Mouse (Mus musculus): ENCODE results near the gene 4931428L18Rik. TPM values are rescaled to one million over a fixed set of nuclear protein-coding genes. Genes with fewer than 3 reads are reported as not detected.

The 4931428L18Rik gene
- polyA plus RNA-seq, 1 experiment, result 1.0 TPM

DNA sequence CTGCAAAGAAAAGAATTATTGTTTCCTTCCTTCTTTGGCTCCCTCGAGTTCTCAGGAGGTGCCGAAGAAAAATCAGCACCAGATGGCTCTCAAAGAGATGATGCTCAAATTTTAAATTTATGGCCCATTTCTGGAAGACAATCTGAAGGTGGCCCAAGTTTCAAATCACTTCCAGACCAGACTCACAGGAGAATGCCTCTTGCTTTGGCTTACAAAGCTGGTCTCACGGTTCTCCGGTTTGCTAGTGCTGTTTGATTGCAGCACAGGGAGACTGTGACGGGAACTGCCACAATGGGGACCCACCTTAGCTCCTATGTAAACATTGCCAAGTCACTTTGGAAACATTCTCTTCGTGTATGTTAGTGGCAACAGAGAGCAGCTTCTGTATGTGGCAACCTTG, 72.8 kb downstream of the 4931428L18Rik start:
- TF ChIP-seq POLR2A (IDR thresholded peaks at IDR 0.05; ENCODE audit: insufficient read depth, low read length), result no peak
- TF ChIP-seq CTCF (IDR thresholded peaks at IDR 0.05; ENCODE audit: low read depth, low read length), result no peak
- no peak for TF ChIP-seq EP300 (IDR thresholded peaks at IDR 0.05; ENCODE audit: insufficient read depth, low read depth, low read length)
- no peak overlapping the region for H3K27ac ChIP-seq (ENCODE audit: insufficient read depth, low read length)
- no peak overlapping the region for H3K4me3 ChIP-seq (ENCODE audit: low read depth, low read length)
- no peaks in the 10 kb centered on the region for H3K27me3 ChIP-seq (ENCODE audit: control insufficient read depth, insufficient read depth, low read length, poor library complexity, severe bottlenecking)
- no peaks in the 10 kb centered on the region for H3K36me3 ChIP-seq (ENCODE audit: control insufficient read depth, insufficient read depth, low read length, poor library complexity, severe bottlenecking)
- no peaks in the 10 kb centered on the region for H3K4me1 ChIP-seq (ENCODE audit: control insufficient read depth, insufficient read depth, low read length)
- H3K9ac ChIP-seq (ENCODE audit: low read depth, poor library complexity, severe bottlenecking), result no peak overlapping the region
- no peaks in the 10 kb centered on the region for H3K9me3 ChIP-seq (replicated peaks; ENCODE audit: control insufficient read depth, insufficient read depth, low read length, poor library complexity, severe bottlenecking)

GRCm38 (mm10) chr1:31143571-31143970, 78.9 kb downstream of the 4931428L18Rik start:
- no peak overlapping the region for H3K4me3 ChIP-seq (ENCODE audit: low read depth, low read length)
- no peak for TF ChIP-seq POLR2A (IDR thresholded peaks at IDR 0.05; ENCODE audit: insufficient read depth, low read length)
- no peak for TF ChIP-seq EP300 (IDR thresholded peaks at IDR 0.05; ENCODE audit: insufficient read depth, low read depth, low read length)
- TF ChIP-seq CTCF (IDR thresholded peaks at IDR 0.05; ENCODE audit: low read depth, low read length), result no peak

DNA sequence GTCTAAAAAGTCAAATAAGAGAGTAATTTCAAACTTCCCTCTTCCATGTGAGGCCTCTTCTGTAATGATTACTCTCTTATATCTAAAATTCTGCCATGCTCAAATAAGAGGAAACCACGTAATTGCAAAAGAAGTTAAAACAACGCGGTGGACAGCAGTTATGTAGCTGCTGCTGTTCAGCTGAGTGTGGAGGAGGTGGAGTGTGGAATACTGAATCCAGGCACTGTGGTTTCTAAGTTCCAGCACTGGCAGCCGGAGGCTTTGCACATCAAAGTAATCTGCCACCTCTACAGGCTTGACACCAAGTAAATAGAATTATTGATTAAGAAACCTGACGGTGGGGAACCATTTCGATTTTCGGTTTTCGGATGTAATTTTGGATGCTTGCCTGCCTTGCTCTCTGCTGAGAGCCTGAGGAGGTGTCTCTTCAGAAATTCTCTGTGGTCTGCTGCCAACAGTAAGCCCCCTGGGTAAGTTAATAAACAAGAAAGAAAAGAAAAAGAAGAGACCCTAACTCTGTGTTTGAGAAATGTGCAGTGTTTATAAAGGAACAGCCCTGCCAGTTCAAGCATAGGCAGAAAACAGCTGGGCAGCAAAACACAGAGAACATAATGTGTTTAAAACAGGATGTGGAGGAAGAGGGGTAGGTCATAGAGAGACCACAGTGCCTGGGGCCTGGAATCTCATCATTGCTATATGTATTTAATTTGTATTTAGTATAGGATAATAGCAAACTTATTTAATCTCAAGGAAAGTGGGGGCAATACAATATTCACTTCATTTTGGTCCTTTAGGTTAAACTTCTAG, 80.0 kb downstream of the 4931428L18Rik start:
- TF ChIP-seq EP300 (IDR thresholded peaks at IDR 0.05; ENCODE audit: insufficient read depth, low read depth, low read length) (no peak), POLR2A (IDR thresholded peaks at IDR 0.05; ENCODE audit: insufficient read depth, low read length) (no peak), CTCF (IDR thresholded peaks at IDR 0.05; ENCODE audit: low read depth, low read length) (no peak)
- Histone ChIP-seq H3K27ac (ENCODE audit: insufficient read depth, low read length) (no peak overlapping the region), H3K4me3 (ENCODE audit: low read depth, low read length) (no peak overlapping the region), H3K9ac (ENCODE audit: low read depth, poor library complexity, severe bottlenecking) (no peak overlapping the region), H3K9me3 (replicated peaks; ENCODE audit: control insufficient read depth, insufficient read depth, low read length, poor library complexity, severe bottlenecking) (no peaks in the 10 kb centered on the region), H3K4me1 (ENCODE audit: control insufficient read depth, insufficient read depth, low read length) (no peaks in the 10 kb centered on the region), H3K36me3 (ENCODE audit: control insufficient read depth, insufficient read depth, low read length, poor library complexity, severe bottlenecking) (no peaks in the 10 kb centered on the region), H3K27me3 (ENCODE audit: control insufficient read depth, insufficient read depth, low read length, poor library complexity, severe bottlenecking) (no peaks in the 10 kb centered on the region)

More at GRCm38 (mm10) chr1:31143571-31143970, 78.9 kb downstream of the 4931428L18Rik start:
- Histone ChIP-seq H3K9me3 (replicated peaks; ENCODE audit: control insufficient read depth, insufficient read depth, low read length, poor library complexity, severe bottlenecking) (no peaks in the 10 kb centered on the region), H3K4me1 (ENCODE audit: control insufficient read depth, insufficient read depth, low read length) (no peaks in the 10 kb centered on the region), H3K27me3 (ENCODE audit: control insufficient read depth, insufficient read depth, low read length, poor library complexity, severe bottlenecking) (no peaks in the 10 kb centered on the region), H3K27ac (ENCODE audit: insufficient read depth, low read length) (no peak overlapping the region), H3K9ac (ENCODE audit: low read depth, poor library complexity, severe bottlenecking) (no peak overlapping the region), H3K36me3 (ENCODE audit: control insufficient read depth, insufficient read depth, low read length, poor library complexity, severe bottlenecking) (no peaks in the 10 kb centered on the region)

DNA sequence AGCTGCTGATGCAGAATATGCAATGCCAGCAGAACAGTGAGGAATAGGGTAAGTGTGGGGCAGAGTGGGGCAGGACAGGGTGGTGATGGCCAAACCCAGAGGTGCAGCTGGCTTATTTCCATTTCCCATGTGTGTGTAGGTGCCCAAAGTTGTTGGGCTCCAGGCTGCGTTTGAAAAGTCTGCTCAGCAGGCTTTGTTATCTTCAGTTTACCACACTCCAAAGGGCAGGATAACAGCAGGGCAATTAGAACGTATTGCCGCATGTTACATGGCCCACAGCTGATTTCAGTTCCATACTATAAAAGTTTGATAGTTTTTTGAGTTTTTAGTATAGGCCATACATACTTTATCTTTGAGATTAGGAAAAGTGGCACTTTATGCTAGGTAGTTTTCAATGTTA, 84.1 kb downstream of the 4931428L18Rik start:
- no peaks in the 10 kb centered on the region for H3K4me1 ChIP-seq (ENCODE audit: control insufficient read depth, insufficient read depth, low read length)
- H3K36me3 ChIP-seq (ENCODE audit: control insufficient read depth, insufficient read depth, low read length, poor library complexity, severe bottlenecking), result no peaks in the 10 kb centered on the region
- TF ChIP-seq CTCF (IDR thresholded peaks at IDR 0.05; ENCODE audit: low read depth, low read length) (no peak), EP300 (IDR thresholded peaks at IDR 0.05; ENCODE audit: insufficient read depth, low read depth, low read length) (no peak)
- H3K9ac ChIP-seq (ENCODE audit: low read depth, poor library complexity, severe bottlenecking), result no peak overlapping the region
- no peaks in the 10 kb centered on the region for H3K27me3 ChIP-seq (ENCODE audit: control insufficient read depth, insufficient read depth, low read length, poor library complexity, severe bottlenecking)
- H3K4me3 ChIP-seq (ENCODE audit: low read depth, low read length), result no peak overlapping the region
- no peak overlapping the region for H3K27ac ChIP-seq (ENCODE audit: insufficient read depth, low read length)
- H3K9me3 ChIP-seq (replicated peaks; ENCODE audit: control insufficient read depth, insufficient read depth, low read length, poor library complexity, severe bottlenecking), result no peaks in the 10 kb centered on the region

DNA sequence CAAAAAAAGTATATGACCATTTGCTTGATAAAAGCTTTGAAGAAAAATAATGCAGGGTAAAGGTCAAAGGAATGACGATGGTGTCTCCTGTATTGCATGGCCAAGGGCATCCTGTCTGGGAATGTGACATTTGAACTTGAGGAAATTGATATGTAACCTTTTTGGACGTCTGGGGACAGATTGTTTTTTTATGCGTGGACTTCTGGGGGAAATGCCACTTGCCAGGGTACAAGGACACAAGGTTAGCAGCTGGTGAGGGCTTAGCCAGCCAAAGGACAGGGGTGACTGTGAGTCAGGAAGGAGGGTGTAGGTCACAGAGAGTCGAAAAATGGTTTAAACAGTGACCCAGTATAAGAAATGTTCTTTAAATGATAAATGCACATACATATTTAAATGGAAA, 109.0 kb downstream of the 4931428L18Rik start:
- Histone ChIP-seq H3K9me3 (replicated peaks; ENCODE audit: control insufficient read depth, insufficient read depth, low read length, poor library complexity, severe bottlenecking) (no peaks in the 10 kb centered on the region), H3K4me1 (ENCODE audit: control insufficient read depth, insufficient read depth, low read length) (no peaks in the 10 kb centered on the region), H3K27me3 (ENCODE audit: control insufficient read depth, insufficient read depth, low read length, poor library complexity, severe bottlenecking) (no peaks in the 10 kb centered on the region), H3K27ac (ENCODE audit: insufficient read depth, low read length) (no peak overlapping the region), H3K36me3 (ENCODE audit: control insufficient read depth, insufficient read depth, low read length, poor library complexity, severe bottlenecking) (no peaks in the 10 kb centered on the region), H3K4me3 (ENCODE audit: low read depth, low read length) (no peak overlapping the region), H3K9ac (ENCODE audit: low read depth, poor library complexity, severe bottlenecking) (no peak overlapping the region)
- TF ChIP-seq POLR2A (IDR thresholded peaks at IDR 0.05; ENCODE audit: insufficient read depth, low read length) (no peak), CTCF (IDR thresholded peaks at IDR 0.05; ENCODE audit: low read depth, low read length) (no peak), EP300 (IDR thresholded peaks at IDR 0.05; ENCODE audit: insufficient read depth, low read depth, low read length) (no peak)

- Histone ChIP-seq H3K27ac (ENCODE audit: insufficient read depth, low read length) (no peak overlapping the region), H3K36me3 (ENCODE audit: control insufficient read depth, insufficient read depth, low read length, poor library complexity, severe bottlenecking) (no peaks in the 10 kb centered on the region), H3K4me3 (ENCODE audit: low read depth, low read length) (no peak overlapping the region), H3K9me3 (replicated peaks; ENCODE audit: control insufficient read depth, insufficient read depth, low read length, poor library complexity, severe bottlenecking) (no peaks in the 10 kb centered on the region), H3K4me1 (ENCODE audit: control insufficient read depth, insufficient read depth, low read length) (no peaks in the 10 kb centered on the region), H3K9ac (ENCODE audit: low read depth, poor library complexity, severe bottlenecking) (no peak overlapping the region), H3K27me3 (ENCODE audit: control insufficient read depth, insufficient read depth, low read length, poor library complexity, severe bottlenecking) (no peaks in the 10 kb centered on the region)
- TF ChIP-seq CTCF (IDR thresholded peaks at IDR 0.05; ENCODE audit: low read depth, low read length) (no peak), EP300 (IDR thresholded peaks at IDR 0.05; ENCODE audit: insufficient read depth, low read depth, low read length) (no peak), POLR2A (IDR thresholded peaks at IDR 0.05; ENCODE audit: insufficient read depth, low read length) (no peak)
These were observed 114.5 kb downstream of the 4931428L18Rik start for GRCm38 (mm10) chr1:31107961-31108360.

All from ES-Bruce4 (cell line).